Mouse (Mus musculus): ENCODE measurements around the gene Ccnf. TPM values are rescaled to one million over a fixed set of nuclear protein-coding genes. Genes with fewer than 3 reads are reported as not detected.
A peak's percentile ranks its signal among the peaks of the same experiment; 100 is the strongest.

Gene Ccnf
- polyA plus RNA-seq (2014; fragmentation: Nextera tagmentation; extraction: Ambion mirVana), result 57.6 and 67.1 TPM in 2 replicates

- no peaks in the 10 kb centered on the region for H3K9me3 ChIP-seq (ENCODE audit: control insufficient read depth, low read depth, low read length)
- peak within 1 kb of the TSS; percentile 75 for H3K4me3 ChIP-seq (ENCODE audit: low read depth, low read length)
- no peaks in the 10 kb centered on the region for H3K27me3 ChIP-seq (ENCODE audit: control insufficient read depth, insufficient read depth, low read length)
- peak within 1 kb of the TSS; percentile 83 for H3K9ac ChIP-seq (replicated peaks; ENCODE audit: low read depth, low read length)
- H3K4me2 ChIP-seq (replicated peaks; ENCODE audit: low read depth, low read length), result peak within 1 kb of the TSS; percentile 56
- WGBS, result under 1% methylated on average over 48 of the region's 48 CpGs
- peak; percentile 100 for ATAC-seq (ENCODE audit: insufficient number of reproducible peaks, insufficient read depth, low FRiP score, low read depth)
- peak within 1 kb of the TSS; percentile 71 for H3K27ac ChIP-seq (ENCODE audit: low read length)
- peaks cover 13% of the 10 kb centered on the region for H3K36me3 ChIP-seq (ENCODE audit: control insufficient read depth, insufficient read depth, low read length)
- peaks cover 10% of the 10 kb centered on the region for H3K4me1 ChIP-seq (ENCODE audit: control insufficient read depth, insufficient read depth, low read length)
Observed at GRCm38 (mm10) chr17:24251320-24252069, at the start of gene Ccnf. Ccnf (minus strand) TSS chr17:24251484.

- no peaks in the 10 kb centered on the region for H3K4me1 ChIP-seq (ENCODE audit: control insufficient read depth, insufficient read depth, low read length)
- 63% methylated on average over 4 of the region's 4 CpGs for WGBS
- no peak overlapping the region for H3K9ac ChIP-seq (replicated peaks; ENCODE audit: low read depth, low read length)
- H3K27ac ChIP-seq (ENCODE audit: low read length), result no peak overlapping the region
- no peaks in the 10 kb centered on the region for H3K27me3 ChIP-seq (ENCODE audit: control insufficient read depth, insufficient read depth, low read length)
- H3K36me3 ChIP-seq (ENCODE audit: control insufficient read depth, insufficient read depth, low read length), result no peaks in the 10 kb centered on the region
- no peaks in the 10 kb centered on the region for H3K9me3 ChIP-seq (ENCODE audit: control insufficient read depth, low read depth, low read length)
- H3K4me2 ChIP-seq (replicated peaks; ENCODE audit: low read depth, low read length), result no peak overlapping the region
- no peak for ATAC-seq (ENCODE audit: insufficient number of reproducible peaks, insufficient read depth, low FRiP score, low read depth)
- no peak overlapping the region for H3K4me3 ChIP-seq (ENCODE audit: low read depth, low read length)
Observed at GRCm38 (mm10) chr17:24300651-24301050, 49.4 kb upstream of the Ccnf start.

DNA sequence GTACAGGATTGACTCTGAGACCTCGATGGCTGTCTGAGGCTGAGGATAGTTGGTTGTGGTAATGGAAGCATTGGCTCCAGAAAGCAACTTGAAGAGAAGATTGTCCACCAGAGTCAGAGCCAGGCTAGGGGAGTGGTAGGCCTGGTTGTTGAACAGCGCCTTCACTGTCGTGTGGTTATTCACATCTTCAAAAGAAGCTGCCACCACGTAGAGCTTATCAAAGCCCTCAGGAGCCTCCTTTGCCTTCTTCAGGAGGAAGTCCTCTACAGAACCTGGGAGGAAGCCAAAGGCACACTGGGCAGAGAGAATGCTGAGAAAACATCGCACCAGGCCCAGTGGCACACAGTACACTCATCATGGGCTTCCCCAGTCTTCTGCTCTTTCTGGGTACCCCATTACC is 38.1 kb upstream of the Ccnf start:
- no peak overlapping the region for H3K9ac ChIP-seq (replicated peaks; ENCODE audit: low read depth, low read length)
- H3K27me3 ChIP-seq (ENCODE audit: control insufficient read depth, insufficient read depth, low read length), result no peaks in the 10 kb centered on the region
- no peak for ATAC-seq (ENCODE audit: insufficient number of reproducible peaks, insufficient read depth, low FRiP score, low read depth)
- no peak overlapping the region for H3K4me3 ChIP-seq (ENCODE audit: low read depth, low read length)
- H3K4me1 ChIP-seq (ENCODE audit: control insufficient read depth, insufficient read depth, low read length), result no peaks in the 10 kb centered on the region
- no peak overlapping the region for H3K27ac ChIP-seq (ENCODE audit: low read length)
- WGBS, result 83% methylated on average over 5 of the region's 5 CpGs
- no peaks in the 10 kb centered on the region for H3K9me3 ChIP-seq (ENCODE audit: control insufficient read depth, low read depth, low read length)
- H3K36me3 ChIP-seq (ENCODE audit: control insufficient read depth, insufficient read depth, low read length), result no peaks in the 10 kb centered on the region
- no peak overlapping the region for H3K4me2 ChIP-seq (replicated peaks; ENCODE audit: low read depth, low read length)

DNA sequence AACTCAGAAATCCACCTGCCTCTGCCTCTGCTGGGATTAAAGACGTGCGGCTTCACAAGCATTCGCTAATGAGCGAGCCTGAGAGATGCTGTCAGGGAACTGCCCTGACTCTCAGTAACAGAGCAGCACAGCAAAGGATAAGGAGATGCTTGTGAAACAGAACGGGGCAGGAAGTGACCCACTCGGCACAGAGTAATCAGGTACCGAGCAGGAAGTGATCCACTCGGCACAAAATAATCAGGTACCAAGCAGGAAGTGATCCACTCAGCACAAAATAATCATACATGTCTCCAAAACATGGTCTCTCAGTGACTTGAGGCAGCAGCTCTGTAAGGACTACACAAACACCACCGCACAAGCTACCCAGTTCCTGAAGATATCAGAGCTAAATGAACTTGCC is 37.2 kb upstream of the Ccnf start:
- Histone ChIP-seq H3K27me3 (ENCODE audit: control insufficient read depth, insufficient read depth, low read length) (no peaks in the 10 kb centered on the region), H3K9ac (replicated peaks; ENCODE audit: low read depth, low read length) (no peak overlapping the region), H3K9me3 (ENCODE audit: control insufficient read depth, low read depth, low read length) (no peaks in the 10 kb centered on the region), H3K27ac (ENCODE audit: low read length) (no peak overlapping the region), H3K36me3 (ENCODE audit: control insufficient read depth, insufficient read depth, low read length) (no peaks in the 10 kb centered on the region), H3K4me1 (ENCODE audit: control insufficient read depth, insufficient read depth, low read length) (no peaks in the 10 kb centered on the region), H3K4me3 (ENCODE audit: low read depth, low read length) (no peak overlapping the region), H3K4me2 (replicated peaks; ENCODE audit: low read depth, low read length) (no peak overlapping the region)
- WGBS, result 83% methylated on average over 9 of the region's 9 CpGs
- no peak for ATAC-seq (ENCODE audit: insufficient number of reproducible peaks, insufficient read depth, low FRiP score, low read depth)

- Histone ChIP-seq H3K27me3 (ENCODE audit: control insufficient read depth, insufficient read depth, low read length) (no peaks in the 10 kb centered on the region), H3K9ac (replicated peaks; ENCODE audit: low read depth, low read length) (no peak overlapping the region), H3K4me2 (replicated peaks; ENCODE audit: low read depth, low read length) (no peak overlapping the region), H3K27ac (ENCODE audit: low read length) (no peak overlapping the region), H3K36me3 (ENCODE audit: control insufficient read depth, insufficient read depth, low read length) (no peaks in the 10 kb centered on the region), H3K9me3 (ENCODE audit: control insufficient read depth, low read depth, low read length) (no peaks in the 10 kb centered on the region), H3K4me1 (ENCODE audit: control insufficient read depth, insufficient read depth, low read length) (no peaks in the 10 kb centered on the region), H3K4me3 (ENCODE audit: low read depth, low read length) (no peak overlapping the region)
- 57% methylated on average over 3 of the region's 3 CpGs for WGBS
- ATAC-seq (ENCODE audit: insufficient number of reproducible peaks, insufficient read depth, low FRiP score, low read depth), result no peak
Observed at GRCm38 (mm10) chr17:24285680-24286079, 34.4 kb upstream of the Ccnf start.

DNA sequence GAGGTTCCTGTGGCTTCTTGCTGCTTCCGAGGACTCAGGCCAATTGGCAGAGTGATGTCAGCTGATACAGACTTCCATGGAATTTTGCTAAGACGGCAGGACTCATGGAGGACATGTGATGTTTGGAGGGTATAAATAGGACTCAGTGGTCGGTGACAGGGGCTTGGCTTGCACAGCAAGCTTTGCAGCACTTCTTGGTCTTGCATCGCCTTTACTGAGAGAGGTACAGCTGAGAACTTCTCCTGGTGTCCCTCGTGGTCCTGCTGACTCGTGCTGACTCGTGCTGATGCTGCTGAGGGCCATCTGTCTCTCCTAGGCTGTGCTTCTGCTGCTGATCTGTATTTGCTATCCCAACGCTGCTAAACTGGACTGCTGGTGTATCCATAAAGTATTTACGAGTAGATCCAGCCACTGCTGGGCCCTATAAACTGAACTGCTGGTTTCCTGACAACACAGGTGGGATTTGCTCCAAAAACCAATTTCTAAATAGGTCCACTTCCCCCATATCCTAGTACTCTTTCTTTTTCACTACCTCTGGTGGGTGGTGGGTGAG is 32.1 kb upstream of the Ccnf start:
- WGBS, result 66% methylated on average over 9 of the region's 9 CpGs
- no peak overlapping the region for H3K4me3 ChIP-seq (ENCODE audit: low read depth, low read length)
- ATAC-seq (ENCODE audit: insufficient number of reproducible peaks, insufficient read depth, low FRiP score, low read depth), result no peak

DNA sequence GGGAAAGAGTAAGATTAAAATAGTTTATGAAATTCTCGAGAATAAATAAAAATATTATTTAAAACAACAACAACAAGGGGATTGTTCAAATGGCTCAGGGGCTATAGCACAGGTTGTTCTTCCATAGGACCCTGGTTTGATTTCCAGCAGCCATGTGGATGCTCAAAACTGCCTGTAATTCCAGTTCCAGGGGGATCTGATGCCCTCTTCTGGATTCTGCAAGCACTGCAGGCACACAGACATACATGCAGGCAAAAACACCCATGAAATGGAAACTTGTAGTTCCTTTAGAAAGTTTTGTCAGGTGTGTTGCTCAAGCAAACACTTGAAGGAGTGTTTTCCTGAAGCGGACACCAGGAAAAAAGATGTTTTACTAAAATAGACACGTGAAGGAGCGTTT is 31.4 kb upstream of the Ccnf start:
- H3K4me1 ChIP-seq (ENCODE audit: control insufficient read depth, insufficient read depth, low read length), result no peaks in the 10 kb centered on the region
- no peak overlapping the region for H3K4me3 ChIP-seq (ENCODE audit: low read depth, low read length)
- no peaks in the 10 kb centered on the region for H3K36me3 ChIP-seq (ENCODE audit: control insufficient read depth, insufficient read depth, low read length)
- no peaks in the 10 kb centered on the region for H3K27me3 ChIP-seq (ENCODE audit: control insufficient read depth, insufficient read depth, low read length)
- no peak for ATAC-seq (ENCODE audit: insufficient number of reproducible peaks, insufficient read depth, low FRiP score, low read depth)
- H3K9ac ChIP-seq (replicated peaks; ENCODE audit: low read depth, low read length), result no peak overlapping the region
- no peak overlapping the region for H3K27ac ChIP-seq (ENCODE audit: low read length)
- no peaks in the 10 kb centered on the region for H3K9me3 ChIP-seq (ENCODE audit: control insufficient read depth, low read depth, low read length)
- 72% methylated on average over 4 of the region's 4 CpGs for WGBS
- H3K4me2 ChIP-seq (replicated peaks; ENCODE audit: low read depth, low read length), result no peak overlapping the region

More for the DNA sequence above, 32.1 kb upstream of the Ccnf start:
- no peaks in the 10 kb centered on the region for H3K9me3 ChIP-seq (ENCODE audit: control insufficient read depth, low read depth, low read length)
- H3K27me3 ChIP-seq (ENCODE audit: control insufficient read depth, insufficient read depth, low read length), result no peaks in the 10 kb centered on the region
- no peak overlapping the region for H3K9ac ChIP-seq (replicated peaks; ENCODE audit: low read depth, low read length)
- no peaks in the 10 kb centered on the region for H3K4me1 ChIP-seq (ENCODE audit: control insufficient read depth, insufficient read depth, low read length)
- no peaks in the 10 kb centered on the region for H3K36me3 ChIP-seq (ENCODE audit: control insufficient read depth, insufficient read depth, low read length)
- no peak overlapping the region for H3K27ac ChIP-seq (ENCODE audit: low read length)
- no peak overlapping the region for H3K4me2 ChIP-seq (replicated peaks; ENCODE audit: low read depth, low read length)

- Histone ChIP-seq H3K4me3 (ENCODE audit: low read depth, low read length) (no peak overlapping the region), H3K9ac (replicated peaks; ENCODE audit: low read depth, low read length) (no peak overlapping the region), H3K36me3 (ENCODE audit: control insufficient read depth, insufficient read depth, low read length) (no peaks in the 10 kb centered on the region), H3K27me3 (ENCODE audit: control insufficient read depth, insufficient read depth, low read length) (no peaks in the 10 kb centered on the region), H3K4me1 (ENCODE audit: control insufficient read depth, insufficient read depth, low read length) (no peaks in the 10 kb centered on the region), H3K9me3 (ENCODE audit: control insufficient read depth, low read depth, low read length) (no peaks in the 10 kb centered on the region), H3K4me2 (replicated peaks; ENCODE audit: low read depth, low read length) (no peak overlapping the region), H3K27ac (ENCODE audit: low read length) (no peak overlapping the region)
- ATAC-seq (ENCODE audit: insufficient number of reproducible peaks, insufficient read depth, low FRiP score, low read depth), result no peak
- 83% methylated on average over 4 of the region's 4 CpGs for WGBS
Observed at GRCm38 (mm10) chr17:24279907-24280306, 28.6 kb upstream of the Ccnf start.

All from stomach, embryonic 14.5 days (tissue).